Mouse (Mus musculus) ES-E14 (cell line): Measurements from ENCODE around the gene Gdf11. TPM values are rescaled to one million over a fixed set of nuclear protein-coding genes. Genes with fewer than 3 reads are reported as not detected.

Experiments
- DNase-seq: peaks from one replicate; pipeline ENCODE4 v3.0.0-alpha.2; 2013; ENCODE audit warnings: low read depth, low spot score
- H3K27ac ChIP-seq: 2 replicates; pipeline ENCODE4 v1.5.1; 2012; ENCODE audit warnings: low read depth, mild to moderate bottlenecking, low read length, moderate library complexity, mixed read lengths; ENCODE audit not compliant: poor library complexity, insufficient read depth, severe bottlenecking
- H3K36me3 ChIP-seq: 2 replicates; pipeline ENCODE4 v1.6.1; 2012; ENCODE audit warnings: mild to moderate bottlenecking, low read length, moderate library complexity, mixed read lengths; ENCODE audit not compliant: control insufficient read depth, poor library complexity, insufficient read depth, severe bottlenecking
- H3K4me1 ChIP-seq, 2 experiments: fragments of 150-350 bp in 1 of 2; sonication (generic) in 1 of 2; 2 replicates each; pipeline ENCODE4 v1.6.1; 2012; ENCODE audit warnings: low read length in 2 of 2, mild to moderate bottlenecking in 1 of 2, mixed read lengths in 1 of 2; ENCODE audit not compliant: control insufficient read depth in 2 of 2, insufficient read depth in 2 of 2, poor library complexity in 1 of 2
- H3K4me3 ChIP-seq, 2 experiments: fragments of 150-350 bp in 1 of 2; sonication (generic) in 1 of 2; 2 replicates each; pipeline ENCODE4 v1.5.1; 2012; ENCODE audit warnings: low read length in 2 of 2, low read depth in 1 of 2, mild to moderate bottlenecking in 1 of 2, mixed read lengths in 1 of 2; ENCODE audit not compliant: insufficient read depth in 1 of 2, poor library complexity in 1 of 2, severe bottlenecking in 1 of 2
- H3K9ac ChIP-seq: 2 replicates; pipeline ENCODE4 v1.6.1; 2012; ENCODE audit warnings: low read depth, mild to moderate bottlenecking, low read length, mixed read lengths; ENCODE audit not compliant: poor library complexity, insufficient read depth, severe bottlenecking
- H3K9me3 ChIP-seq: fragments of 150-350 bp; sonication (generic); 2 replicates; pipeline ENCODE4 v1.6.1; 2012; ENCODE audit warnings: low read depth, mild to moderate bottlenecking, low read length; ENCODE audit not compliant: control insufficient read depth, insufficient read depth
- CHD2 ChIP-seq: IDR thresholded peaks from 2 replicates; pipeline ENCODE4 v1.6.1; 2014; ENCODE audit warnings: mild to moderate bottlenecking, low read depth, low read length, inconsistent platforms
- HCFC1 ChIP-seq: IDR thresholded peaks from 2 replicates; pipeline ENCODE4 v1.6.1; 2012; ENCODE audit warnings: low read length, inconsistent platforms, borderline replicate concordance; ENCODE audit not compliant: insufficient read depth
- MAFK ChIP-seq: IDR thresholded peaks from 2 replicates; pipeline ENCODE4 v1.6.1; 2014; ENCODE audit warnings: mild to moderate bottlenecking, low read depth, low read length, inconsistent platforms; ENCODE audit not compliant: insufficient read depth
- ZC3H11A ChIP-seq: IDR thresholded peaks from 2 replicates; pipeline ENCODE4 v1.6.1; 2012; ENCODE audit warnings: low read depth, mild to moderate bottlenecking, inconsistent platforms, low read length, borderline replicate concordance
- ZNF384 ChIP-seq: IDR thresholded peaks from 2 replicates; pipeline ENCODE4 v1.6.1; 2012; ENCODE audit warnings: low read depth, low read length, inconsistent platforms
- in situ Hi-C, 2 experiments: fragments of 600-800 bp; cut with MboI; formaldehyde crosslinking; loops; one replicate each; pipeline ENCODE4 v1.15.1; 2025; ENCODE audit warnings: low sequenced_read_pairs in 2 of 2, inconsistent platforms in 1 of 2; ENCODE audit not compliant: unreplicated experiment in 2 of 2
- total RNA-seq: library from RNA; depleted of rRNA; stranded (reverse); fragments of 300-350 nt; gene quantifications from 2 replicates; pipeline ENCODE4 v1.2.3, GENCODE M21; 2012; rRNA removed

Gene Gdf11
- total RNA-seq, 1 experiment = 4.6 TPM

DNA sequence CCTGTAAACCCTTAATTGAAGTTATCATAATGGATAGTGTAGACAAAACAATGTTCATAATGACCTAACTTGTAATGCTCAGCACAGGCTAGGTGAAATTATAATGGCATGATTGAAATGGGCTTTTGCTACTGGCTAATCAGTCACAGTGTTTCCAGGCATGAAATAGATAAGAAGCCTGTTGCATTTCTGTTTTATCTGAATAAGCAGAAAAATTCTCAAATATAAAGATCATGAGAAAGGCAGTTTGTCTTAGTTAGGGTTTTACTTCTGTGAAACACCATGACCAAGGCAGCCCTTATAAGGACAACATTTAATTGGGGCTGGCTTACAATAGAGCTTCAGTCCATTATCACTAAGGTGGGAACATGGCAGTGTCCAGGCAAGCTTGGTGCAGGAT lies 50.9 kb downstream of the Gdf11 start:
- no peak for DNase-seq
- in situ Hi-C loops = no loop called here
- H3K9me3 ChIP-seq = no peaks in the 10 kb centered on the region
- H3K4me3 ChIP-seq = no peak overlapping the region
- TF ChIP-seq ZC3H11A (no peak), CHD2 (no peak), MAFK (no peak), HCFC1 (no peak), ZNF384 (no peak)
- H3K36me3 ChIP-seq = peaks cover 25% of the 10 kb centered on the region
- H3K4me1 ChIP-seq = no peaks in the 10 kb centered on the region
- no peak overlapping the region for H3K27ac ChIP-seq
- no peak overlapping the region for H3K9ac ChIP-seq

DNA sequence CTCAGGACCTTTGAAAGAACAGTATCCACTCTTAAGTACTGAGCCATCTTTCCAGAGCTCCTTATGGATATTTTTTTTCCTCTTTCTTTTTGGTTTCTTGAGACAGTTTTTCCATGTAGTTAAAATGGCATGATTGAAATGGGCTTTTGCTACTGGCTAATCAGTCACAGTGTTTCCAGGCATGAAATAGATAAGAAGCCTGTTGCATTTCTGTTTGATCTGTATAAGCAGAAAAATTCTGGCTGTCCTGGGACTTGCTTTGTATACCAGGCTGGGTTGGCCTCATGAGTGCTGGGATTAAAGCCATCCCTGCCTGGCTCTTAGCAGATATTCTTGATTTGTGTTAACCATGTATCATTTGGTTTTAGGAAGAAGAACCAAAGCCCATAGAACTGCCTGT lies 52.1 kb downstream of the Gdf11 start:
- in situ Hi-C loops = no loop called here
- Histone ChIP-seq H3K9ac (no peak overlapping the region), H3K4me1 (no peaks in the 10 kb centered on the region), H3K27ac (no peak overlapping the region), H3K36me3 (peaks cover 28% of the 10 kb centered on the region), H3K9me3 (no peaks in the 10 kb centered on the region), H3K4me3 (no peak overlapping the region)
- no peak for DNase-seq
- TF ChIP-seq ZNF384 = no peak
- TF ChIP-seq ZC3H11A = no peak
- no peak for TF ChIP-seq CHD2
- no peak for TF ChIP-seq HCFC1
- TF ChIP-seq MAFK = no peak

DNA sequence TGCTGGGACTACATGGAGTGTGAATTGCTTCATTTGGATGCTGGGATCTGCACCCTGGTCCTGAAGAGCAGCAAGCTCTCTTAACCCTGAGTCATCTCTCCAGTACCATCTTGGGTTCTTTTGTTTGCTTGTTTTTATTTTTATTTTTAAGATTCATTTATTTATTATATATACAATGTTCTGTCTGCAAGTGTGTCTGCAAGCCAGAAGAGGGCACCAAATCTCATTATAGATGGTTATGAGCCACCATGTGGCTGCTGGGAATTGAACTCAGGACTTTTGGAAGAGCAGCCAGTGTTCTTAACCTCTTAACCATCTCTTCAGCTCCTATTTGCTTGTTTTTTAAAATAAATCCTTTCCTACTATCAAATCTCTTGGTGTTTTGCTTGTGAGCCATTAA lies 54.1 kb downstream of the Gdf11 start:
- DNase-seq = no peak
- Histone ChIP-seq H3K27ac (no peak overlapping the region), H3K4me3 (no peak overlapping the region), H3K4me1 (no peaks in the 10 kb centered on the region), H3K9me3 (no peaks in the 10 kb centered on the region), H3K36me3 (peaks cover 18% of the 10 kb centered on the region), H3K9ac (no peak overlapping the region)
- in situ Hi-C loops = no loop called here
- TF ChIP-seq CHD2 = no peak
- no peak for TF ChIP-seq HCFC1
- no peak for TF ChIP-seq ZNF384
- no peak for TF ChIP-seq ZC3H11A
- no peak for TF ChIP-seq MAFK

Other genes starting within 250 kb of the Gdf11 start
- 1.4 and 1.9 TPM in 2 replicates for gene Ikzf4, start 245.7 kb downstream of the Gdf11 start, total RNA-seq
- gene Suox, start 217.6 kb downstream of the Gdf11 start, total RNA-seq = 7.0 and 7.4 TPM in 2 replicates
- gene Rab5b, start 195.5 kb downstream of the Gdf11 start, total RNA-seq = 23.2 and 32.8 TPM in 2 replicates
- gene Pmel, start 187.5 kb downstream of the Gdf11 start, total RNA-seq = 11.4 and 44.2 TPM in 2 replicates
- gene Cdk2, start 186.7 kb downstream of the Gdf11 start, total RNA-seq = 40.7 and 43.5 TPM in 2 replicates
- 11.9 and 19.3 TPM in 2 replicates for gene Dgka, start 146.9 kb downstream of the Gdf11 start, total RNA-seq
- 71.7 and 78.6 TPM in 2 replicates for gene Pym1, start 143.8 kb downstream of the Gdf11 start, total RNA-seq
- 0.37 and 0.94 TPM in 2 replicates for gene Mmp19, start 100.8 kb downstream of the Gdf11 start, total RNA-seq
- 51.9 and 53.0 TPM in 2 replicates for gene Dnajc14, start 87.7 kb downstream of the Gdf11 start, total RNA-seq
- 7.7 and 11.0 TPM in 2 replicates for gene Tmem198b, start 87.3 kb downstream of the Gdf11 start, total RNA-seq
- 70.1 and 101 TPM in 2 replicates for gene Sarnp, start 74.4 kb downstream of the Gdf11 start, total RNA-seq
- gene Ormdl2, start 70.1 kb downstream of the Gdf11 start, total RNA-seq = 145 and 155 TPM in 2 replicates
- 158 and 226 TPM in 2 replicates for gene Cd63, start 9.3 kb upstream of the Gdf11 start, total RNA-seq
- 3.9 and 6.8 TPM in 2 replicates for gene Rdh5, start 31.2 kb upstream of the Gdf11 start, total RNA-seq
- gene Bloc1s1, start 32.3 kb upstream of the Gdf11 start, total RNA-seq = 71.2 and 90.0 TPM in 2 replicates
- 10.1 and 17.6 TPM in 2 replicates for gene Itga7, start 42.1 kb upstream of the Gdf11 start, total RNA-seq
- gene Mettl7b, start 69.3 kb upstream of the Gdf11 start, total RNA-seq = 0.26 and 0.58 TPM in 2 replicates
- not detected in 2 replicates for gene Olfr9, start 97.7 kb upstream of the Gdf11 start, total RNA-seq
- not detected in 2 replicates for gene Olfr763, start 119.1 kb upstream of the Gdf11 start, total RNA-seq
- gene Olfr764-ps1, start 148.2 kb upstream of the Gdf11 start, total RNA-seq = not detected in 2 replicates
- not detected in 2 replicates for gene Olfr765, start 158.3 kb upstream of the Gdf11 start, total RNA-seq
- gene Olfr766-ps1, start 177.3 kb upstream of the Gdf11 start, total RNA-seq = not detected in 2 replicates
- not detected in 2 replicates for gene Olfr767, start 191.2 kb upstream of the Gdf11 start, total RNA-seq
- not detected in 2 replicates for gene Olfr768, start 207.7 kb upstream of the Gdf11 start, total RNA-seq
- gene Olfr769, start 226.1 kb upstream of the Gdf11 start, total RNA-seq = not detected in 2 replicates
- not detected in 2 replicates for gene Olfr770, start 247.3 kb upstream of the Gdf11 start, total RNA-seq